Comparison of ENCODE assay signal across 8 mouse cellular contexts in genomic region chr17:35127017-35127416, GRCm38 (mm10). TPM values are rescaled to one million over a fixed set of nuclear protein-coding genes. Genes with fewer than 3 reads are reported as not detected.
DNase-seq lines count a peak whose midpoint lies in the region; ATAC-seq and TF ChIP-seq lines count a peak whose summit lies in the region.

No protein-coding gene starts in this region.

- H3K4me2 ChIP-seq in liver, embryonic 16.5 days (ENCODE audit: low read depth, low read length), result peak overlapping the region; percentile 89

- no peak for TF ChIP-seq CTCF in thymus, adult 2 months (IDR thresholded peaks at IDR 0.05; ENCODE audit: borderline replicate concordance, control insufficient read depth, extremely low read depth, insufficient read depth, low read length, poor library complexity)

- no peak for TF ChIP-seq POLR2A in thymus, adult 2 months (IDR thresholded peaks at IDR 0.05; ENCODE audit: control insufficient read depth, extremely low read depth, insufficient read depth, low read length, poor library complexity)

- peaks cover 22% of the 10 kb centered on the region for H3K4me1 ChIP-seq in thymus, adult 2 months (replicated peaks; ENCODE audit: control insufficient read depth, insufficient read depth, low read length)
- H3K4me1 ChIP-seq in liver, embryonic 16.5 days (ENCODE audit: control insufficient read depth, low read depth, low read length), result peaks cover 28% of the 10 kb centered on the region

- peak overlapping the region; percentile 76 for H3K4me3 ChIP-seq in thymus, adult 2 months (ENCODE audit: control insufficient read depth, insufficient read depth, low read length)
- H3K4me3 ChIP-seq in liver, embryonic 16.5 days (ENCODE audit: low read depth, low read length), result peak overlapping the region; percentile 78

- peak overlapping the region; percentile 81 for H3K27ac ChIP-seq in thymus, adult 2 months (ENCODE audit: control insufficient read depth, insufficient read depth, low read length)
- H3K27ac ChIP-seq in liver, embryonic 16.5 days (ENCODE audit: low read length), result peak overlapping the region; percentile 92

- H3K27me3 ChIP-seq in thymus, adult 2 months (ENCODE audit: control insufficient read depth, insufficient read depth, low read length), result no peaks in the 10 kb centered on the region
- H3K27me3 ChIP-seq in liver, embryonic 16.5 days (ENCODE audit: control insufficient read depth, insufficient read depth, low read depth, low read length), result no peaks in the 10 kb centered on the region

- no peaks in the 10 kb centered on the region for H3K9me3 ChIP-seq in liver, embryonic 16.5 days (replicated peaks; ENCODE audit: control insufficient read depth, low read length)

- 34% methylated on average over 13 of the region's 13 CpGs for WGBS in thymus, adult 2 months
- WGBS in liver, embryonic 16.5 days (ENCODE audit: insufficient replicate concordance), result 50% methylated on average over 13 of the region's 13 CpGs

- peak; percentile 41 for DNase-seq in cerebellum, adult 11-12 months
- no peak for DNase-seq in cerebellum, postnatal 25 days
- no peak for DNase-seq in thymus, adult 2 months
- DNase-seq in thymus, postnatal 14 days, result no peak
- DNase-seq in retina, embryonic 14.5 days (ENCODE audit: low spot score), result no peak
- DNase-seq in thymus, postnatal 25 days, result no peak
- DNase-seq in cerebellum, postnatal 10 days, result no peak

- no peaks in the 10 kb centered on the region for H3K36me3 ChIP-seq in thymus, adult 2 months (ENCODE audit: control insufficient read depth, insufficient read depth, low read length)
- peaks cover 6% of the 10 kb centered on the region; the same call in 1 of the 2 replicates for H3K36me3 ChIP-seq in liver, embryonic 16.5 days (ENCODE audit: control insufficient read depth, insufficient read depth)

- no peak for ATAC-seq in liver, embryonic 16.5 days (ENCODE audit: low read depth)

- H3K9ac ChIP-seq in liver, embryonic 16.5 days (ENCODE audit: low read depth, low read length), result peak overlapping the region; percentile 81

RNA-seq across cellular contexts. Expression of gene D17H6S53E, which starts 0.8 kb away (rescaled TPM):
- 12.9 and 16.0 TPM in 2 replicates for polyA plus RNA-seq in thymus, adult 2 months (2012; rRNA removed)
- 2.7 TPM in 2 replicates for polyA plus RNA-seq in liver, embryonic 16.5 days (2015; fragmentation: Nextera tagmentation; extraction: Ambion mirVana)

RNA-seq across cellular contexts. Expression of gene Apom, which starts 4.8 kb away (rescaled TPM):
- 0.55 and 0.85 TPM in 2 replicates for polyA plus RNA-seq in thymus, adult 2 months (2012; rRNA removed)
- 959 and 972 TPM in 2 replicates for polyA plus RNA-seq in liver, embryonic 16.5 days (2015; fragmentation: Nextera tagmentation; extraction: Ambion mirVana)

RNA-seq across cellular contexts. Expression of gene Csnk2b, which starts 5.2 kb away (rescaled TPM):
- 500 and 515 TPM in 2 replicates for polyA plus RNA-seq in thymus, adult 2 months (2012; rRNA removed)
- 115 and 123 TPM in 2 replicates for polyA plus RNA-seq in liver, embryonic 16.5 days (2015; fragmentation: Nextera tagmentation; extraction: Ambion mirVana)

RNA-seq across cellular contexts. Expression of gene Gpank1, which starts 5.8 kb away (rescaled TPM):
- 35.2 and 37.8 TPM in 2 replicates for polyA plus RNA-seq in thymus, adult 2 months (2012; rRNA removed)
- 12.4 and 12.9 TPM in 2 replicates for polyA plus RNA-seq in liver, embryonic 16.5 days (2015; fragmentation: Nextera tagmentation; extraction: Ambion mirVana)

RNA-seq across cellular contexts. Expression of gene Bag6, which starts 8.0 kb away (rescaled TPM):
- 411 TPM in 2 replicates for polyA plus RNA-seq in thymus, adult 2 months (2012; rRNA removed)
- 19.7 and 21.4 TPM in 2 replicates for polyA plus RNA-seq in liver, embryonic 16.5 days (2015; fragmentation: Nextera tagmentation; extraction: Ambion mirVana)

Comparison
In these comparisons a context has a peak if more than half of its experiments do, and no peak if none do; other contexts are left out.
1. RNA of gene Apom, which starts 4.8 kb away (polyA plus RNA-seq): 959 to 972 TPM in liver, embryonic 16.5 days; 0.55 to 0.85 TPM in thymus, adult 2 months; every median in the first group is over 100 times any median in the second.